Mouse (Mus musculus) liver, embryonic 13.5 days (tissue): ENCODE measurements around the gene Cwc25. TPM values are rescaled to one million over a fixed set of nuclear protein-coding genes. Genes with fewer than 3 reads are reported as not detected.
"Not testable (repeated sequence)": the region's sequence is repeated elsewhere in the genome, so short reads cannot be mapped to it uniquely, and the experiment has no call there.

ENCODE experiments used
- ATAC-seq: fragments of 200-750 bp; cut with Nextera tagmentation; 2 replicates; pipeline ENCODE4 v1.8.0; 2017; ENCODE audit warnings: low read depth, mild to moderate bottlenecking, moderate number of reproducible peaks, moderate library complexity
- DNase-seq: peaks from one replicate; pipeline ENCODE4 v3.0.0; 2022
- H3K27ac ChIP-seq: fragments of 300-500 bp; sonication (generic); 2 replicates; pipeline ENCODE4 v1.5.1; 2015; ENCODE audit warnings: moderate library complexity, mild to moderate bottlenecking, inconsistent platforms
- H3K27me3 ChIP-seq: fragments of 300-500 bp; sonication (generic); 2 replicates; pipeline ENCODE4 v1.6.1; 2015; ENCODE audit warnings: mild to moderate bottlenecking, inconsistent platforms
- H3K36me3 ChIP-seq: fragments of 300-500 bp; sonication (generic); 2 replicates; pipeline ENCODE4 v1.6.1; 2015; ENCODE audit warnings: mild to moderate bottlenecking, inconsistent platforms
- H3K4me1 ChIP-seq: fragments of 300-500 bp; sonication (generic); replicated peaks from 2 replicates; pipeline ENCODE4 v1.6.1; 2015; ENCODE audit warnings: inconsistent platforms
- H3K4me2 ChIP-seq: fragments of 300-500 bp; sonication (generic); 2 replicates; pipeline ENCODE4 v1.6.1; 2015; ENCODE audit warnings: inconsistent platforms, mild to moderate bottlenecking, moderate library complexity
- H3K4me3 ChIP-seq: fragments of 300-500 bp; sonication (generic); replicated peaks from 2 replicates; pipeline ENCODE4 v1.5.1; 2015; ENCODE audit warnings: mild to moderate bottlenecking, inconsistent platforms
- H3K9ac ChIP-seq: fragments of 300-500 bp; sonication (generic); 2 replicates; pipeline ENCODE4 v1.6.1; 2015; ENCODE audit warnings: mild to moderate bottlenecking, inconsistent platforms
- H3K9me3 ChIP-seq: fragments of 300-500 bp; sonication (generic); replicated peaks from 2 replicates; pipeline ENCODE4 v1.6.1; 2016; ENCODE audit warnings: inconsistent platforms
- WGBS: fragments of 180-500 bp; shearing (Covaris S2); methylation state at CpG from one replicate; pipeline ENCODE4 v1.1.7; 2015; ENCODE audit not compliant: insufficient replicate concordance; 5-methylcytosine and 5-hydroxymethylcytosine counted together
- polyA plus RNA-seq: library from polyadenylated mRNA; unstranded; fragments of >200 nt; fragmentation: Nextera tagmentation; extraction: Ambion mirVana; gene quantifications from 2 replicates; pipeline ENCODE4 v1.2.1, GENCODE M21; 2015

Cwc25 gene
- polyA plus RNA-seq, 1 experiment from 2014 or later, result 7.0 TPM

DNA sequence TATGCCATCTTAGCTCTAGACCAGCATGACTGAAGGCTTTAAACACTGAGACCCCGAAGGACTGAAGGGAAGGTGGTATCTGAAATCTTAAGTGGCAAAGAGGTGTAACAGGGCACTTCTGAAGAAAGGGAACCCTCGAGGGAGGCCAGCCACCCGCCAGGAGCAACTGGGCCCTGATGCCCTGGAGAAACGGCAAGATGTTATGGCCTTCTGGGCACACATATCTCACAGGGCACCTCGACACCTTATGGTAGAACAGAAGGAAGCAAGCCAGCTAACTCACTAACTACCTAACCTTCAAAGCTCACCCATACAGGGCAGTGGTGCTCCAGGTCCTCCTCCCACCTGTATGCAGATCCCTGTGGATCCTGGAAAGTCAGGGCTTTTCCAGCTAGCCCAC is 24.2 kb downstream of the Cwc25 start:
- Histone ChIP-seq H3K4me2 (peak overlapping the region; percentile 92), H3K9ac (no peak overlapping the region), H3K36me3 (peaks cover 17% of the 10 kb centered on the region), H3K4me3 (no peak overlapping the region), H3K27ac (no peak overlapping the region), H3K4me1 (peaks cover 48% of the 10 kb centered on the region), H3K27me3 (no peaks in the 10 kb centered on the region), H3K9me3 (no peaks in the 10 kb centered on the region)
- 73% methylated on average over 5 of the region's 5 CpGs for WGBS
- DNase-seq (no peak), ATAC-seq (no peak)

GRCm38 (mm10) chr11:97740190-97740589 is 26.2 kb downstream of the Cwc25 start:
- ATAC-seq (no peak), DNase-seq (no peak)

DNA sequence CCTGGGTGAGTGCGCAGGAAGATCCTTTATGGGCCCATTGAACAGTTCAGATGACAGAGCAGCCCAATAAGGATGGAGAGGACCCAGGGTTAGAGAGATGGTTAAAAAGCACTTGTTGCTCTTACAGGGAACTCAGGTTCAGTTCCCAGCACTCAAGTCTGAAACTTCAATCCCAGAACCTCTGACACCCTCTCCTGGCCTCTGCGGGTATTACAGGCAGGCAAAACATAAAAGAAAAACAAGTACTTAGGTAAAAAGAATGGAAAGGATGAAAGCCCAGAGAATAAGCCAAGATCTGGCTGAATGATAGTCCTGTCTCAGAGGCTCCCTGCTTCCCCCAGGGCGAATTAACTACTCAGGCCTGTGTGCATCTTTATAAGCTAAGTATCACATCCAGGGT is 27.2 kb downstream of the Cwc25 start:
- no peak overlapping the region for H3K4me3 ChIP-seq
- no peak overlapping the region for H3K27ac ChIP-seq
- DNase-seq (no peak), ATAC-seq (no peak)
- H3K4me1 ChIP-seq, result peaks cover 38% of the 10 kb centered on the region
- no peak overlapping the region for H3K9ac ChIP-seq
- H3K4me2 ChIP-seq, result no peak overlapping the region
- no peaks in the 10 kb centered on the region for H3K9me3 ChIP-seq
- WGBS, result 77% methylated on average over 3 of the region's 3 CpGs
- peaks cover 6% of the 10 kb centered on the region; the same call in 1 of the 2 replicates for H3K36me3 ChIP-seq
- no peaks in the 10 kb centered on the region for H3K27me3 ChIP-seq

More at GRCm38 (mm10) chr11:97740190-97740589, 26.2 kb downstream of the Cwc25 start:
- Histone ChIP-seq H3K9ac (no peak overlapping the region), H3K27me3 (no peaks in the 10 kb centered on the region), H3K36me3 (peaks cover 6% of the 10 kb centered on the region; the same call in 1 of the 2 replicates), H3K4me1 (peaks cover 38% of the 10 kb centered on the region), H3K9me3 (no peaks in the 10 kb centered on the region), H3K4me2 (no peak overlapping the region), H3K4me3 (no peak overlapping the region), H3K27ac (peak overlapping the region; percentile 34)
- 52% methylated on average over 7 of the region's 7 CpGs for WGBS

GRCm38 (mm10) chr11:97738703-97739102 is 27.7 kb downstream of the Cwc25 start:
- peaks cover 39% of the 10 kb centered on the region for H3K4me1 ChIP-seq
- 49% methylated on average over 6 of the region's 6 CpGs for WGBS
- DNase-seq (no peak), ATAC-seq (no peak)
- H3K27ac ChIP-seq, result no peak overlapping the region
- H3K9ac ChIP-seq, result no peak overlapping the region
- H3K36me3 ChIP-seq, result peaks cover 6% of the 10 kb centered on the region; the same call in 1 of the 2 replicates
- no peak overlapping the region for H3K4me2 ChIP-seq
- H3K27me3 ChIP-seq, result no peaks in the 10 kb centered on the region
- H3K9me3 ChIP-seq, result no peaks in the 10 kb centered on the region
- H3K4me3 ChIP-seq, result no peak overlapping the region

DNA sequence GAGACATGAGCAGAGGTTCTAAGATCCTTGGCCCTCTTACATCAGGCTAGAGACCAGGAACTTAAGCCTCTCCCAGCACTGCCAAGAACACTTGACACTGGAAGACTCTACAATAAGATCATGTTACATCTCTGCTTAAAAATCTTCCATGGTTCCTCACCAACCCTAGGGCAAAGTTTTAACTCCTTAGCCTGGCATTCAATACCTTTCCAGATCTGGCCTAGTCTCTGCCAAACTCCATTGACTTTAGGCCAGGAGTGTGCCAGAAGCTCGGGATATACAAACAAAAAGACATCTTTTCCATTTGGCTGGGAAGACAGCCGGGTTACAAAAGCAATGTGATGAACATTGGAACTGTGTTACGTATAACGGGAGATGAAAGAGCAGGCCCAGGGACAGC is 28.8 kb downstream of the Cwc25 start:
- H3K4me1 ChIP-seq, result peaks cover 28% of the 10 kb centered on the region
- no peaks in the 10 kb centered on the region for H3K9me3 ChIP-seq
- DNase-seq (no peak), ATAC-seq (no peak)
- H3K4me3 ChIP-seq, result no peak overlapping the region
- peaks cover 6% of the 10 kb centered on the region; the same call in 1 of the 2 replicates for H3K36me3 ChIP-seq
- no peak overlapping the region for H3K27ac ChIP-seq
- no peak overlapping the region for H3K4me2 ChIP-seq
- H3K27me3 ChIP-seq, result no peaks in the 10 kb centered on the region
- no peak overlapping the region for H3K9ac ChIP-seq
- 80% methylated on average over 4 of the region's 4 CpGs for WGBS

DNA sequence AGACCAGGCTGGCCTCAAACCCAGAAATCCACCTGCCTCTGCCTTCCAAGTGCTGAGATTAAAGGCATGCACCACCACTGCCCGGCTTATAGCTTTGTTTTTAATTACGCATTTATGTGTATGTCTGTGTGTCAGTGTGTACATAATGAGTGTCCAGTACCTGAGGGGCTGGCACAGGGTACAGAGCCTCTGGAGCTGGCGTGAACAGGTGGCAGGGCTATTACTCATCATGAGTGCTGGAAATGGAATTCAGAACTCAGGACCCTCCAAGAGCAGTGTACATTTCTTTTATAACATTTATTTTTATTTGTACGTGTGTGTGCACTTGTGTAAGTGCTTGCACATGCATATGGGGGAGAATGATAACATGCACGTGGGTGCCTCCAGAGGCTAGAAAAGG is 29.7 kb downstream of the Cwc25 start:
- no peak for ATAC-seq
- H3K27ac ChIP-seq, result no peak overlapping the region
- peaks cover 19% of the 10 kb centered on the region for H3K4me1 ChIP-seq
- H3K27me3 ChIP-seq, result no peaks in the 10 kb centered on the region
- 75% methylated on average over 5 of the region's 5 CpGs for WGBS
- no peak overlapping the region for H3K9ac ChIP-seq
- no peak overlapping the region for H3K4me3 ChIP-seq
- no peaks in the 10 kb centered on the region for H3K9me3 ChIP-seq
- DNase-seq, result no peak
- H3K36me3 ChIP-seq, result peaks cover 11% of the 10 kb centered on the region
- H3K4me2 ChIP-seq, result no peak overlapping the region

DNA sequence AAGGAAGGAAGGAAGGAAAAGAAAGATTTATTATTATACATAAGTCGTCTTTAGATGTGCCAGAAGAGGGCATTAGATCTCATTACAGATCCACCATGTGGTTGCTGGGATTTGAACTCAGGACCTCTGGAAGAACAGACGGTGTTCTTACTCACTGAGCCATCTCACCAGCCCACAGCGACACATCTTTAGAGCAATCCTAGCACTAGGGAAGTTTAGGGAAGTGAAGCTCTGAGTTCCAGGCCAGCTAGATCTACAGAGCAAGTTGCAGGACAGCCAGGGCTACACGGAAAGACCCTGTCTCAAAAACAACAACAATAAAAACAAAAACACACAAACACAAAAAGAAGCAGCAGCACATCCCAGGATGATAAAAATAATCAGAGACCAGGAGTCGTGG is 31.5 kb downstream of the Cwc25 start:
- H3K27me3 ChIP-seq, H3K4me3 ChIP-seq, H3K27ac ChIP-seq, H3K4me2 ChIP-seq, ATAC-seq, H3K9me3 ChIP-seq, DNase-seq, H3K9ac ChIP-seq: not testable (repeated sequence)
- Histone ChIP-seq H3K4me1 (peaks cover 10% of the 10 kb centered on the region), H3K36me3 (peaks cover 25% of the 10 kb centered on the region)
- 51% methylated on average over 5 of the region's 5 CpGs for WGBS

GRCm38 (mm10) chr11:97733689-97734088 is 32.7 kb downstream of the Cwc25 start:
- WGBS, result 46% methylated on average over 10 of the region's 10 CpGs
- H3K27me3 ChIP-seq, result no peaks in the 10 kb centered on the region
- H3K9ac ChIP-seq, result no peak overlapping the region
- H3K4me1 ChIP-seq, result peaks cover 6% of the 10 kb centered on the region
- H3K36me3 ChIP-seq, result peaks cover 29% of the 10 kb centered on the region
- ATAC-seq (no peak), DNase-seq (no peak)
- no peak overlapping the region for H3K27ac ChIP-seq
- no peak overlapping the region for H3K4me3 ChIP-seq
- no peaks in the 10 kb centered on the region for H3K9me3 ChIP-seq
- no peak overlapping the region for H3K4me2 ChIP-seq

- H3K4me1 ChIP-seq, result peaks cover 15% of the 10 kb centered on the region
- H3K9ac ChIP-seq, result no peak overlapping the region
- no peak for DNase-seq
- H3K36me3 ChIP-seq, result peaks cover 75% of the 10 kb centered on the region
- ATAC-seq, result no peak
- H3K27me3 ChIP-seq, result no peaks in the 10 kb centered on the region
- no peak overlapping the region for H3K4me3 ChIP-seq
- 56% methylated on average over 7 of the region's 7 CpGs for WGBS
- no peak overlapping the region for H3K27ac ChIP-seq
- H3K9me3 ChIP-seq, result no peaks in the 10 kb centered on the region
- no peak overlapping the region for H3K4me2 ChIP-seq
These were observed 37.6 kb downstream of the Cwc25 start for GRCm38 (mm10) chr11:97728730-97729129.

DNA sequence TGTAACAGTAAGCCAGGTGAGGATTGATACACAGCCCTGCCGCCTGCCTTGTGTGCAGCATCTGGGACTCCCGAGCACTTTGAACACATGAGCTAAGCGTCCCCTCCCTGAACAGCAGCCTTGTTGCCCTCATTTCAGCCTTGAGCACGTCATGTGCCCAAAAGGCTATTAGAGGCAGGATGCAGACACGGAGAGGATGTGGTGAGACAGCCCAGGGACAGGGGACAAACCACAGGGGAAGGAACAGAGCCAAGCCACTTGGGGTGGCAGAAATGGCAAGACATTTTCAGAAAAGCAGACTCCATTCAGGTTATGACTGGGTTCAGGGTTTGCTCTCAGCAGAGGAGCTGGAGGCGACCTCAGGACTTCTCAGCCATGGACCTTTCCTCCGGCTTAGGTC is 38.0 kb downstream of the Cwc25 start:
- H3K9me3 ChIP-seq, result no peaks in the 10 kb centered on the region
- no peak overlapping the region for H3K4me3 ChIP-seq
- DNase-seq (no peak), ATAC-seq (no peak)
- peaks cover 18% of the 10 kb centered on the region; the same call in 1 of the 2 replicates for H3K4me1 ChIP-seq
- no peak overlapping the region for H3K4me2 ChIP-seq
- no peak overlapping the region for H3K9ac ChIP-seq
- H3K27me3 ChIP-seq, result no peaks in the 10 kb centered on the region
- no peak overlapping the region for H3K27ac ChIP-seq
- H3K36me3 ChIP-seq, result peaks cover 79% of the 10 kb centered on the region
- 58% methylated on average over 7 of the region's 7 CpGs for WGBS

GRCm38 (mm10) chr11:97723709-97724108 is 42.6 kb downstream of the Cwc25 start:
- Histone ChIP-seq H3K4me1 (peaks cover 25% of the 10 kb centered on the region; the same call in 1 of the 2 replicates), H3K9me3 (no peaks in the 10 kb centered on the region), H3K4me2 (no peak overlapping the region), H3K27ac (no peak overlapping the region), H3K36me3 (peaks cover 95% of the 10 kb centered on the region), H3K9ac (no peak overlapping the region), H3K27me3 (no peaks in the 10 kb centered on the region), H3K4me3 (no peak overlapping the region)
- ATAC-seq (no peak), DNase-seq (no peak)
- WGBS, result 42% methylated on average over 7 of the region's 7 CpGs

GRCm38 (mm10) chr11:97721338-97721737 is 45.0 kb downstream of the Cwc25 start:
- Histone ChIP-seq H3K4me2 (no peak overlapping the region), H3K36me3 (peaks cover 93% of the 10 kb centered on the region), H3K9me3 (no peaks in the 10 kb centered on the region), H3K4me3 (no peak overlapping the region), H3K4me1 (peaks cover 17% of the 10 kb centered on the region; the same call in 1 of the 2 replicates), H3K27me3 (no peaks in the 10 kb centered on the region), H3K27ac (no peak overlapping the region), H3K9ac (no peak overlapping the region)
- ATAC-seq (no peak), DNase-seq (no peak)
- WGBS, result 81% methylated on average over 4 of the region's 4 CpGs
